Mouse (Mus musculus) layer of hippocampus, postnatal 25 days (tissue): Measurements from ENCODE around the gene Ttc30b. TPM values are rescaled to one million over a fixed set of nuclear protein-coding genes. Genes with fewer than 3 reads are reported as not detected.
"Not testable (repeated sequence)": the region's sequence is repeated elsewhere in the genome, so short reads cannot be mapped to it uniquely, and the experiment has no call there.

Experiments
- DNase-seq, 2 experiments: peaks; one replicate each; pipeline ENCODE4 v3.0.0; 2022; ENCODE audit warnings: mixed read lengths in 2 of 2, low spot score in 1 of 2; ENCODE audit errors: extremely low spot score in 1 of 2
- total RNA-seq, 2 experiments: library from RNA; stranded (reverse); gene quantifications; 2 replicates each; pipeline ENCODE4 v1.2.3; 2021

Gene Ttc30b
- total RNA-seq, result 10 to 100 TPM; 14.2 to 16.3 TPM

DNA sequence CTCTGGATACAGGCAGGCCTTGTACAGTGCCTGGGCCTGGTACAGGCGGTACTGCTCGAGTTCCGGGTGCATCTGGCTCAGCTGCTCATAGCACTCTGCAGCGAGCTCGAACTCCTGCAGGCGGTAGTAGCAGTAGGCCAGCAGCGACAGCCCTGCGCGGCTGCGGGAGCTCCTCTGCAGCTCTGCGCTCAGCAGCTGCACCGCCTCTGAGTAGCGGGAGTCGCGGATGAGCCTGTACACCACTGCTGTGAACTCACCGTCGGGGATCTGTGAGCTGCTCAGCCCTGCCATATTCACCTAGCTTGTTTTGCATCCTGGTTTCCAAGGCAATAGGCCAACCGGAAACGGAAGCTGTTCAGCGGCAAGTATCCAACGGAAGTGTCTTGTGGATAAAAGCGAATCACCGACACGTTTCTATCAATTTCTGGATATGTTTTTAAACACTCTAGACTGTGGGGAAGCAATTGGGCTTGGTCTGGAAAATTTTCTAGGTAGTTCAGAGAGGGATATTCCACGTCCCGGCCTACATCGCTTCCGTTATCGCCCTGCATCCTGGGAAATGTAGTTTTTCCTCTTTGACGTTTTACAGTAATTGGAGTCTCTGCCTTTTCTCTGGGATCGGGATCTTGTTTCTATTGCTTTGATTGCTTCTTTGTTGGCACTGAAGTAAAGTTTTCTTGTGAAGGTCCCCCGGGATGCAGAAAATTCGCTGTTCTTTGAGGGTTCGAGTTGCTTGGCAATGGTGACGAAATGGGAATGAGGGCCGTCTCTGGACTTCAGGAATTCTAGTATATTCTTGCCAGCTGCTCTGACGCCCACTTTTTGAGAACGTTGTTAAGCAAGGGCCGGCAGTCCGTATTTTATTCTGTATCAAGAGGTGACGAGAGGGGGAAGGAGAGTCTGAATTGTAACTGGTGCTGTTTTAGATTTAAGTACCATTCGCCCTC lies at the start of gene Ttc30b:
Gene Ttc30b (minus strand): TSS at position 469 of the 947 bp plus-strand sequence.
- peak; percentile 60 to 63 for DNase-seq

DNA sequence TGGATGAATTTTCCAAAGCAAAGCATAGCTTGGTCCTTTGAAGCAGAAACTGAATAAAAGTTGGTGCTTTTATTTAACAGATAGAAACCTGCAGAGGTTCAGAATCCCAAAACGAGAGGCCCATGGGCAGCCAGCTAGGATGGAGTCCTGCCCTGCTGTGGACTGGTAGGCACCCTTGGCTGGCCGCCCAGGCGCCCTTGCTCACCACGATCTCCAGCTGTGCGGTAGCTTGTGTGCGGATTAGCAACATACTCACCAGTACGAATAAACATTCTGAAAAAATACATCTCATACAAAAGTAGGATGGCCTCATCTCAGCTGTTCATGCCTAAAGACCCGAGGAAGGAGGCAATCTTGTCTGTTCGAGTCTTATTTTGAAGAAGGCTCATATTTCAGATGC lies 49.4 kb upstream of the Ttc30b start:
- DNase-seq, result no peak

DNA sequence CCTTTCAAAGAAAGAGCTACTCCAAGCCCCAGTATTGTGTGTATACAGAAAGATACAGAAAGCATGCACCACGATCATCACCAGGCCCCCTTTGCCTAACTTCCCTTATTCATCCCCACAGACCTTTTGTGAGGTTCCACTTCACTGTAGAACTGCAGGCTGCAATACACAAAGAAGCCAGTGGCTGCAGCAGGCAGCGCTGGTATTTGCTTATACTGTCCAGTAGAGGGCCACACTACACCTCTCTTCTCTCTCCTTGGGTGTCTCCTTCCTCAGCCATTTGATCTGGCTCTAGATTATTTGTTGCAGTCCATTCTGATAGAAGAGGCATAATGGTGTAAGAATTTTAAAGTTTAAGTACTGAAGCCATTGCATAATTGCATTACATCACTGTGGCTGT lies 46.7 kb upstream of the Ttc30b start:
- peak in 1 of 2 experiments; percentile 35 for DNase-seq

DNA sequence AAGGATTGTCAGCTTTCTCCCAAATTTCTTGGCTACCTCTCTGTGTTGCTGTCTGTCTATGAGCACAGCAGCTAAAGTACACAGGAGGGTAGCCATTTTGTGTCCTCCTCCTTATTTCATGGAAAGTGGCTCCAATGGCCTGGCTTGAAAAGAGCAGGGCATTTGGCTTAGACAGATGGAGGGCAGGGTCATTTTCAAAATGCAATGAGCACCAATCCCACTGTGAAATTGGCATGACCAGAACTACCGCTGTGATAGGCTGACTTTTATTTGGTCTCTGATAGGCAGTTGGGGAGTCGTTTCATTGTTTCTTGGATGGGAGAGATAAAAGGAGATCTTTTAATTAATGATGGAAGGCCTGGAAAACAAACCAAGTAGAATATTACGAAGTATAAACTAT lies 45.5 kb upstream of the Ttc30b start:
- DNase-seq, result no peak

DNA sequence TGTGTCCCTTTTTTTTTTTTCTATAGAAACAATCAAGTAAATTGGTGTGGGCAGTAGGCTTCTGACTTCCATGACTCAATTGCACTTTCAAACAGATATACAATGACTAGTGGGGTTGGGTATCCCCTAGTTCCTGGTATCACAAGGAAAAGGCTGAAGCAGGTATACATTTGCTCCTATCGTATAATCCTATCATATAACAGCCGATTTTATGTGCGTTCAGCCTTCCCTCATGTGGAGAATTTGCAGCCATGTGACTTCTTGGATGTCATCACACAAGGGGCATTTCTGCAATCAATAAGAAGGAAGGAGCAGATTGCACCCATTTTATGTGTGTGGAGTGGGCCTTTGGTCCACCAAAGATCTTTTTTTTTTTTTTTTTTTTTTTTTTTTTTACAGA lies 44.7 kb upstream of the Ttc30b start:
- no peak for DNase-seq

DNA sequence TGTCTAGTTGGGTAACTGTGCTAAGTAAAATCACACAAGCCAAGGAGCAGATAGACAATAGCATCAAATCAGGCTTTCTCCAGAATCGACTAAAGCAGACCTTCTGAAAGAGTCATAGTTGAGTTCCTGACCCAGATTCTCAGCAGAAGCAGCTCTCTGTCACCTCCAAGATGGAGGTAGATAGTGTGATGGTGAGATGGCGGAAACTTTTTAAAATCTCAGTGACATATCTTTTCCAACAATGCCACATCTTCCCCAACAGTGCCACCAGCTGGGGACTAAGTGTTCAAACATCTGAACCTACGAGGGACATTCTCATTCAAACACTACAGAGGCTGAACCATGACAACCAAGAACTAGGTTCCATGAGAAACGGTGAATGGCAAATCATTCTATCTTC lies 44.2 kb upstream of the Ttc30b start:
- DNase-seq, result no peak

DNA sequence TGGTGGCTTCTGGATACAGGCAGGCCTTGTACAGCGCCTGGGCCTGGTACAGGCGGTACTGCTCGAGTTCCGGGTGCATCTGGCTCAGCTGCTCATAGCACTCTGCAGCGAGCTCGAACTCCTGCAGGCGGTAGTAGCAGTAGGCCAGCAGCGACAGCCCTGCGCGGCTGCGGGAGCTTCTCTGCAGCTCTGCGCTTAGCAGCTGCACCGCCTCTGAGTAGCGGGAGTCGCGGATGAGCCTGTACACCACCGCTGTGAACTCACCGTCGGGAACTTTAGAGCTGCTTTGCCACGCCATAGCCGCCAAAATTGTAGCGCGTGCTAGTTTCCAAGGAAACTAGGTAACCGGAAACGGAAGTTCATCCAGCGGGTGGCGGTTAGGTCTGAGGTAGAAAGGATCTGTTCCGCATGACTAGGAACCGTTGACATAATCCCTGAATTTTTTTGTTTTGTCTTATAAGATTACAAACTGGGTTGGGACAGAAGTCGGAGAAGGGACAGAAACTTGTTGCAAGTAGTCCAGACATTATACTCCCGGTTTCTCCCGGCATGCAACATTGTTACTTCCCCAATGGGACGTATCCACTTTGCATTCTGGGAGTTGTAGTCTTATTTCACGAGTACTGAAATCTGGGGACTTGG lies 43.2 kb upstream of the Ttc30b start, which contains the start of gene Ttc30a1:
Gene Ttc30a1 (minus strand): TSS at position 528 of the 642 bp plus-strand sequence.
- DNase-seq, result peak; percentile 48 to 58

DNA sequence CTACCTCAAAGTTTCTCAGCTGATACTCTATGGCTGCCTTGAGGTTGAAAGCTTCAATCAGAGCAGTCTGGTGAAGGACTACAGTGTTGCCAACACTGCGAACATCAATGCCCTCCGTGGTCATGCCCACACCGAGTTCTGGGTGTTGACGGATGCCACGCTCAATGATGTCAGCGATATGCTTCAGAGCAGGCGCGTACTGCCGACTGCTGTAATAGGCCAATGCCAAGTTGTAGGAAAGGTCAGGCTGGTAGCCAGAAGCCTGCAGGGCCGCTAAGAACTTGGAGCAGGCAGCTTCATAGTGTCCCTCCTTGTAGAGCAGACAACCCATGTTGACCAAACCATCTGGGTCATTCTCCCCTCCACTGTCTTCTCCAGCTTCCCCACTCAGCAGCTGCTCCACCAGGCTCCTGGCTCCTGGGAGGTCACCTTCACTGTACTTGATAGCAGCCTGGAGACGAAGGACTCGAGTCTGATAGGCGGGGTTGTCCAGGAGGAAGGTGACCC lies 42.6 kb upstream of the Ttc30b start:
- not testable (repeated sequence) for DNase-seq

DNA sequence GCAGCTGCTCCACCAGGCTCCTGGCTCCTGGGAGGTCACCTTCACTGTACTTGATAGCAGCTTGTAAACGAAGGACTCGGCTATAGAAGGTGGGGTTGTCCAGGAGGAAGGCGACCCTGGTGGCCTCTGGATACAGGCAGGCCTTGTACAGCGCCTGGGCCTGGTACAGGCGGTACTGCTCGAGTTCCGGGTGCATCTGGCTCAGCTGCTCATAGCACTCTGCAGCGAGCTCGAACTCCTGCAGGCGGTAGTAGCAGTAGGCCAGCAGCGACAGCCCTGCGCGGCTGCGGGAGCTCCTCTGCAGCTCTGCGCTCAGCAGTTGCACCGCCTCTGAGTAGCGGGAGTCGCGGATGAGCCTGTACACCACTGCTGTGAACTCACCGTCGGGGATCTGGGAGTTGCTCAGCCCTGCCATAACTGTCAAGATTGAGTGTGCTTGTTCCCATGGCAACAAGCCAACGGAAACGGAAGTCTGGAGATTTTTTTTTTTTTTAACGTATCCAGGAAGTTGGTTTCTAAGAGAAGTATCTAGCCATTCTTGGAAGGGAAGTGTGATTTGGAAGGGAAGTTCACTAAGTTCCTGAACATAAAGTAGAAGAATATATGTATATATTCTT lies 39.5 kb upstream of the Ttc30b start, which contains the start of gene Ttc30a2:
Gene Ttc30a2 (minus strand): TSS at position 419 of the 617 bp plus-strand sequence.
- DNase-seq, result not testable (repeated sequence)

DNA sequence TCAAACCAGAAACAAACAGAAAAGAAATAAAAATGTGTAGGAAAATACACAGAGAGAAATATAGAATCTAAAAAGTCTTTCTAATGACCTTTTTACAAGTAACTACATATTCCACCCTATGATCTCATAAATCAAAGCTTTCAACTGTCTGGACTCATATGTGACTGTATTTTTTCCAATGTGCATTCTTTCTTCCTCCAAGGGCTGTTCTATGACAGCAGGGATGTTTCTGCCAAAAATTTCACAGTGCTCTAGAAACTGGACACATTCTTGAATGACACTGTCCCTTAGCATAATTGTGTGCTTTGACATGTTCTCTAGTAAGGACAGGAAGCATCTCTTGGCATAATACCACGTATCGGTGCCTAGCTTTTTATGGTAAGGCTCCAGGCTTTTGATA lies 37.7 kb upstream of the Ttc30b start:
- not testable (repeated sequence) for DNase-seq

DNA sequence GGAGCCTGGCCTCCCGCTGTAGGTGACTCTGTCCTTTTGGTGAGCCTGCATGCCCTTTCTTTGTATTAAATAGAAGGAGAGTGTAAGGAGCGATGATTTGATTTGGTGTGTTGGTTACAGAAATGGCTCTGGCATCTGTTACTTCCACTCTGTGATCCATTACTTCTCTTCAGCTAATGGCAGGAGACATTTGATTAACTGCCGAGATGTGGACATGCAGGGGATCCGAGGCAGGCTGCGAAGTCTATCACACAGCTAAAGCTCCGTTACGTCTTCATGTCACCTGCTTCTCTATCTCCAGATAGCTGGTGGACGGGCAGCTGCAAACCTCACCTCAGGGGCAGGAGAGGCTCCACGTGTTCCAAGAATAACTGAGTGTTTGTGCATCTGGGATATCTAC lies 35.7 kb upstream of the Ttc30b start:
- DNase-seq, result no peak

DNA sequence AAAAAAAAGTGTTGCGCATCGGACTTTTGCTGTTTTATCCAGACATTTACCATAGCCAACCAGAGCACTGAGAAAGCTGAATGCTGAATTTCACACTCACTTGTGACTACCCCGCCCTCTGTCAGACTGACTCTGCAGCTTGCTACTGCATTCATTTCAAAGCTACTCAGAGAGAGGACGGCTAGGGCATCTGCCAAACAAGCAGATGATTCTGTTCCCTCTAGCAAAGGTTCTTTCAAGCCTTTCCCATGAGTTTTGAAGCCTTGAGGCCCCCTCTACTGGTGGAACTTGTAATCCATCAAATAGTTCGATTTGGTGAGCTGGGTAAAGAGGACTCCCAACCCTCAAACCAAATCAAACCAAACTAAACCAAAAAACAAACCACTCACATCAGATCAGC lies 26.6 kb upstream of the Ttc30b start:
- DNase-seq, result peak; percentile 31 to 62

DNA sequence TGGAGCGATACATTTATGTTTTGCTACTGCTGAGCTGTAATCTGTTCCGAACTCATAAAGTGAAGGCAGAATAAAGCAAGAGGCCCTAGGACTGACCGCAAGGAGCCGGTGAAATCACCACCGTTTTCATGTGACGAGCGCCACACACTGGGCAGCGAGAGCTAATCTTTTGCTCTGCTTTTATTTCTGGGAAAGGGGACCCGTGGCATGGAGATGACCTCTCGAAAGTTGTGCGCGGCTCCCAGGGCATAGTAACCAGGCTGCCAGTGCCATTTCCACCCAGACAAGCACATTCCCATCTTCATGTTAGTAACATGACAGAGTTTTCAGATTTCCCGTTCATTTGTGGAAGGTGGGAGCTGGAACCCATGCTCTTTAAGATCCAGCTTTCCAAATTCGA lies 26.1 kb upstream of the Ttc30b start:
- peak in 1 of 2 experiments; percentile 48 for DNase-seq

DNA sequence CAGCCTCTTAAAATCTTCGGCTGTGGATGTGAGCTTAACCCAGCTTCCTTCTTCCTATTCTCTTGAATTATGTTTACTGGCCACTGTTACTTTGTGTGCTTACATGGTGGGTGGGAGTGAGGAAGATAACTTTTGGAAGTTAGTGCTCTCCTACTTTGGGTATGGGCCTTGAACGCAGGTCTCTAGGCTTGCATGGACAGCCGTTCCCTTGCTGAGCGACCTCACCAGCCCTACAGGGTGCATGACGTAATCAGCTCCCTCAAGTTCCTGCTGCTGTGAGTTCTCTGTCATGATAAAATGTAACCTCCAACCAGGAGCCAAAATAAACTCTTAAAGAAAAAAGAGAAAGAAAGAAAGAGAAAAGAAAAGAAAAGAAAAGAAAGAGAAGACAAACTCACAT lies 25.7 kb upstream of the Ttc30b start:
- no peak for DNase-seq

DNA sequence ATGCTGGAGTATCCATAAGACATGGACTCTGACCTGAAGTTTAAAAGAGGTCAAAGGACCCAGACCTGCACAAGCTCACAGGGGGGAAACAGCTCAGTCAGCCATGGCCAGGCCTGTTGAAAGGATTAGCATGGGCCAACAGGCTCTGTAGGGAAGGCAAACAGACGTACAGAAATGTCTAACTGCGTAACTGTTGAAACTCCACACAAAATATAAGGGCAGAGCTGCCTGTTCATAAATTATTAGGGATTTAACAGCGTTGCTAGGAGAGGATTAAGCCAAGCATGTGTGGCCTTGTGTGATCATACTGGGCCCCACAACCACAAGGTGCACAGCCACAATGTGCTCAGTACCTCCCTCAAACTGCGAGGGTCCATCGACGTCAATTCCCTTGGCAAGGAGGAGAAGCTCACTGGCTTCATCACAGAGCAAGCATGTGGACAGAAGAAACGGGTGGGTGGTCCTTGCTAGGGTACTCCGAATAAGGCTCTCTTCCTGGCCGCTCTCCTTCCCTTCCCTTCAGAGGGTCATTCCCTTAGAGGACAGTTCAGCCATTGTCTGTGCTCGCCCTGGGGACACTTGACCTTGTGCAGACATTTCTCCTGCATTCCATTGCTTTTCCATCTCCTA lies 24.9 kb upstream of the Ttc30b start:
- DNase-seq, result no peak

DNA sequence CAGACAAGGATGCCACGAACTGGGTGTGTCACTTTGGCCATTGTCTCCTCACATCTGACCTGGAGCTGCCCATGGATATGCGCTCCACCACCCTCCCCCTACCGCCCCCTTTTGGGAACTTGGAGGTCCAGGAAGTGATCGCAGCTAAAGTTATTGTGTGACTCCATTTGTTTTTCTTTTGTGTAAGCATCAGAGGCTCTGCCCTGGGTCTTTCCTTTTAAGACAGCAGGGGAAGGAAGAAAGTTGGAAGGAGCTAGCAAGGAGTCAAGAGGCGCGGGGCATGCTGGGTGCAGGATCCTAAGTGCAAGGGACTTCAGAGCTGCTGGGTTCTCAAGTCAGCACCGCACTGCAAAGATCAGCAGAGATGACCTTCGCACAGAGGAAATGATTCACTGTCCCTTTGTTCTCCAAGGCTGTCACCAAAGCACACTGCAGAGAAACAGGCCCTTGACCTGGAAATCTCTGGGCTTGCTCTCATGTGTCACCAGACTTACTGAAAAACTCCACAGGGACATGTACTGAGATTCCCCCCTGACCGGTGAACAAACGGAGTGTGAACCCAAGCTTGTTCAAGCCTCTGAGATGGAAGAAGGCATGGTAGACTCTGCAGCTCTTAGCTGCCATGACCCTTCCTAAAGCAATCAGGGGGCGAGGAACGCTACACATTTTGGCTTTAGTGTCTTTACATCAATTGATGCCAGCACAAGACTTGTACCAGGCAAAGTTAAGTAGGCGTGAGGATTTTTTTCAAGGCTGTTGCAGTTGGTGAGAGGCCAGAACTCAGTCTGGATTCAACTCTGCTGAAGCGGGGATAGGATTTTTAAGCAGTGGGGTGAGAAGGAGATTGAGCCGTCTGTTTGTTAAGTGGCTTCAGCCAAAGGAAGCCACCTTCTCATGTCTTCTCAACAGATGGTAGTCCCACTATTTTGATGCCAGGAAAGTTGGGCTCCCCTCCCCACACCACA lies 22.3 kb upstream of the Ttc30b start:
- no peak for DNase-seq

DNA sequence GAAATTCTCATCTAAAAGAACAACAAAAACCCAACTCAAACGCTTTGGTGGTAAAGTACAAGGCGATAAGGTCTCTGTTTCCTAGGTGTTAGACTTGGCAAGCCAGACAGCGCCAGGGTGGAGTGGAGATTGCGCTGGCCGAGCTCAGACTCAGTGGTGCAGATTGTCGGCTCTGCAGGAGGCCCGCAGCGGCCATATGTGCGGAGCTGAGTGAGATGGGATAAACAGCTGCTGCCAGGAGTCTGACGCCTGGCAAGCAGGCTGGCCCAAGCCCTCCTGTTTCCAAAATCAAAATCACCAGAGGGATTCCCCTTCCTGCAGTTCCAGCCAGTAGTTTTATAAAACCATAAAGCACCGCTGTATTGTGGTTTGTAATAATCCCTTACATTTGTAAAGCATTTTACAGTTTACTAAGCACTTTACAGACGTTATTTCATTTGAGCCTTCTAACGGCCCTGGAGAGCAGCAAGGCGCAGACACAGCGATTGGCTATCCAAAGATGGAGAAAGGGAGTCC lies 21.5 kb upstream of the Ttc30b start:
- DNase-seq, result no peak

DNA sequence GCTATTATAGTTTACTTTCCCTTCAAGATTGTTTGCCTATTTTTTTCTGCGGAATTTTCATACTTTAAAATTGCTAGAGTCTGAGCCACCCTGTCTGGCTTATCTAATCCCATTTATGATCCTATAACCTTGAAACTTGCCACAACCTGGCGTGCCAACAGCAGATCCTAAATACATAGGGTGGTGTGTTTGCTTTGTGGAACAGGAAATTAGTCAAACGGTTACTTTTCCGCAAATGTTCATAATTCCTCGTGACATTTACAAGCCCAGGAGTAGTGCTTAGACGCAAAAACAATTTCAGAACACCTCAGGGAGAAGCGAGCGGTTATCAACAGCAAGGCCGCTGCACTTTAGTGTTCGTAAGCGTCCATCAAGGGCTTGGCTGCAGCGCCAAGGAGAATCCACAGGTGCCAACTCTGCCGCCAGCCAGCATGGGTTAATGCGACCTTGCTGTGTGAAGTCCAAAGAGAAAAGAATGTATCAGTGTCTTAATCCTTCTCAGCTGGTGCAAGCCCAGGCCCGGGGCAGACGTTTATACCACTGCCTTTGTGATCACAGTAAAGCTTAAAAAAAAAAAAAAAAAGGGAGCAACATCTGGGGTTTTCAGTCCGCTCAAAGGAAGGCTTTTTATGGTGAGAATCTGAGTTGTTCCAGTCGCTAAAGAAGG lies 20.9 kb upstream of the Ttc30b start:
- no peak for DNase-seq
